Mouse (Mus musculus): ENCODE data around the gene Foxp1. TPM values are rescaled to one million over a fixed set of nuclear protein-coding genes. Genes with fewer than 3 reads are reported as not detected.

Foxp1 gene
- polyA plus RNA-seq, 1 experiment from 2014 or later = 57.8 TPM

DNA sequence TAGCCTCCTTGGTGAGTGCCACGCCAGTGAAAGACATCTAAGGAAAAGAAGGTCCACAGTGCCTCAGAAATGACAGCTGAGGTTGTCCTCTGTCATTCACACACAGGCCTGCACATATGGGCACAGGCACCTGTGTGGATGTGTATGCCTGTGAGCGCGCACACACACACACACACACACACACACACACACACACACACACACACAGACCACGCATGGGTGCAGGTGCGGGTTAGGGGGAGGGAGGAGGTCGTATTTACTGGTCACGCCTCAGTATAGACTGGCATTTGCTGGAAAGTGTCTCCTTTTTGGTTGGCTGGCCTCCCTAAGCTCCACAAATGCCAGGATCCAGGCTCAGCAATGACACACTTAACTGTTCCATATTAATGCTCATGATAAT is 305.4 kb downstream of the Foxp1 start:
- DNase-seq (ENCODE audit: extremely low spot score, low spot score) = no peak
- Histone ChIP-seq H3K4me3 (no peak overlapping the region), H3K9me3 (no peaks in the 10 kb centered on the region), H3K27ac (no peak overlapping the region; the same call in 1 of the 2 replicates), H3K36me3 (replicated peaks) (peaks cover 3% of the 10 kb centered on the region; the same call in 1 of the 2 replicates), H3K27me3 (ENCODE audit: poor library complexity, severe bottlenecking) (no peaks in the 10 kb centered on the region), H3K4me1 (peaks cover 21% of the 10 kb centered on the region)
- 80% methylated on average over 5 of the region's 7 CpGs for WGBS

DNA sequence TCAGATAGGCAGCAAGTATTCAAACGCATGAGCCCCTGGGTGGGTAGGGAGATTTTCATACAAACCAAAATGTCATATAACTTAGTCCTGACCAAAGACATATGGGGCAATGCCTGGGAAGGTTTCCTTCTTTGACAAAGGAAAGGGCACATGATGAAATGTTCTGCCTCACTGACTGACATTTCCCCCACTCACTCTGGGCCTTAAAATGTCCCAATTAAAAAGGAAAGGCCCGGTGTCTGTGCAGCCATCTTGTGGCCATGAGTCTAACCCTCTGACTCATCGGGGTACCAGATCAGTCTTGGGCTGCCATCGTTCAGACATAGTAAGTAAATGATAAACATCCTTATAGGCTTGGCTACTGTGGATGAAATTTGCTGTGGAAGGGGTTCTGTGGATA is 310.1 kb downstream of the Foxp1 start:
- Histone ChIP-seq H3K9me3 (no peaks in the 10 kb centered on the region), H3K4me3 (no peak overlapping the region), H3K36me3 (replicated peaks) (peaks cover 3% of the 10 kb centered on the region; the same call in 1 of the 2 replicates), H3K27ac (0 out of 2 replicates have a peak overlapping the region, but pooled peaks have one; percentile 15), H3K4me1 (peaks cover 37% of the 10 kb centered on the region), H3K27me3 (ENCODE audit: poor library complexity, severe bottlenecking) (no peaks in the 10 kb centered on the region)
- DNase-seq (ENCODE audit: extremely low spot score, low spot score) = no peak
- 92% methylated on average over 4 of the region's 4 CpGs for WGBS

DNA sequence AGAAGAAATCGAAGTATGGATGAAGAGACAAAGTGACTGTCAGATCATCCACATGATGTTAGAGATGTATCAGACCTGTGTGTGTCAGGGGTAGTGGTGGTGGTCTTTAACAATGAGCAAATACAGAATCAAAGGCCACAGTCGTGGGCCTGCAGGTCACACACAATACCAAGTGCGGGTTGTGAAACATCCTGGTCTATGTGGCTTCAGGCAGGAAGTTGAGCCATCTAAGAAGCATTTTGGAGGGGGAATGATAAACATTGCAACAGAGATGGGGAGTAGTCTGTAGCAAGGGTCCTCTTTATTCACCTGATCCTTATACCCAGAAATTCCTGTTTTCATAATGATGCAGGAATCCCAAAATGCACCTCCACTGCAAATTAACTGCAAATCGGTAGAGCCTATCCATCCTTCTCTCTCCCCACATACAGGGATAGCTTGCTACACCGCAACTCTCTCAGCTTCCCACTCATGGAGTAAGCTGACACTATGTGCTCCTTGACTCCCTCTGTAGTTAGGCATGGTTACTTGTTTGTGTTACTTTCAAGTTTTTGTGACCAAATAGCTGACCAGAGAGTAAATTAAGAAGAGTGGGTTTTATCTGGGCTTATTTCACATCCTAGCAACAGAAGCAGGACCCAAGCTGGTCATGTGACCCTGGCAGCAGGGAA is 310.7 kb downstream of the Foxp1 start:
- 87% methylated on average over 5 of the region's 5 CpGs for WGBS

DNA sequence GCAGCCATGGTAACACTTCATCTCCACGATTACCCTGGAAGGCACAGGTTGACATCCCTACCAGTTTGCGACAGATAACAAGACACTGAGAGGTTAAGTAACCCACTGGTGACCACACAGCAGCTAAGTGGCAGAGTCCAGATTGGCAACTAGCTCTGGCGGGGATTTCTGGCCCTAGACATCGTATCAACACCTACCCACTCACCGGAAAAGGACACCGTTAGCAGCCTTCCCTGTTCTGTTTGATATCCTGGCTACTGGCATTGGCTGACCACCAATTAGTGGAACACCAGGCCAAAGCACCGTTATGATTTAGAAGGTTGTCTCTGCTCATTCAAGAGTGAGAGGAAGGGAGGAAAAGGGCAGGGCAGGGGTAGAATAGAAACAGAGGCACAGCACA is 312.4 kb downstream of the Foxp1 start:
- Histone ChIP-seq H3K27ac (peak overlapping the region; percentile 2; the same call in 1 of the 2 replicates), H3K4me1 (peaks cover 49% of the 10 kb centered on the region), H3K4me3 (no peak overlapping the region), H3K36me3 (replicated peaks) (peaks cover 3% of the 10 kb centered on the region; the same call in 1 of the 2 replicates), H3K27me3 (ENCODE audit: poor library complexity, severe bottlenecking) (no peaks in the 10 kb centered on the region), H3K9me3 (no peaks in the 10 kb centered on the region)
- DNase-seq (ENCODE audit: extremely low spot score, low spot score) = no peak
- WGBS = 85% methylated on average over 7 of the region's 7 CpGs

More for the DNA sequence above, 310.7 kb downstream of the Foxp1 start:
- no peaks in the 10 kb centered on the region for H3K27me3 ChIP-seq (ENCODE audit: poor library complexity, severe bottlenecking)
- H3K4me1 ChIP-seq = peaks cover 37% of the 10 kb centered on the region
- H3K4me3 ChIP-seq = no peak overlapping the region
- H3K36me3 ChIP-seq (replicated peaks) = peaks cover 3% of the 10 kb centered on the region; the same call in 1 of the 2 replicates
- H3K9me3 ChIP-seq = no peaks in the 10 kb centered on the region
- 0 out of 2 replicates have a peak overlapping the region, but pooled peaks have one; percentile 15 for H3K27ac ChIP-seq
- DNase-seq (ENCODE audit: extremely low spot score, low spot score) = no peak

DNA sequence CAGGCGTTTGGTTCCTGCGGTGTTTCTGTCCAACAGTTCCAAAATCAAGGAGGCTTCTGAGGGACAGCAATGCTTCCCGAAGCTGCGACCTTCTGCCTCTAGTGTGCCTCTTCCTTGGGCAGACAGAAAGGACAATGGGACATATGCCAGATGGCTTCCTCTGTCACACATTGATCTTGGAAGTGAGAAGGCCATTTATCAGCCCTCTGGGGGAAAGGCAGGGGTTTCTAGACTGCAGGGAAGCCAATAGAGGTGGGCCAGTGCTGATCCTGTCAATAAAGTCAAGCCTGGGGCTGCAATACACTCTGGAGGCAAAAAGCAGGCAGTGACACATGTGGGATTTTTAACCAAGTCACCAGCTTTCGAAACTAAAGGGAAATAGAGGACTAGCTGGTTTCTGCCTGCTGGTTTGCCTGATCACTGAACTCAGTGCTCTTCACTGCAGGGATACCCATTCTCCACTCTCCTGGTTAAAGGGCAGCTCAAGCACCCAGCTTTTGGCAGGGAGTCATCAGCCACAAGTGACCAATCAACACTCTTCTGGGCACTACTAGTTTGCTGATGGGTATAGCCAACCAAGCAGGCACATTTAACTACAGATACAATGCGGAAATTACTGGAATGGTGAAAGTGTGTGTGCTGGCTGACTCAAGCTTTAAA is 315.2 kb downstream of the Foxp1 start:
- Histone ChIP-seq H3K27me3 (ENCODE audit: poor library complexity, severe bottlenecking) (no peaks in the 10 kb centered on the region), H3K36me3 (replicated peaks) (no peaks in the 10 kb centered on the region), H3K4me1 (peaks cover 75% of the 10 kb centered on the region), H3K9me3 (no peaks in the 10 kb centered on the region), H3K27ac (peak overlapping the region; percentile 60; the same call in 1 of the 2 replicates), H3K4me3 (no peak overlapping the region)
- WGBS = 61% methylated on average over 6 of the region's 6 CpGs
- DNase-seq (ENCODE audit: extremely low spot score, low spot score) = no peak

DNA sequence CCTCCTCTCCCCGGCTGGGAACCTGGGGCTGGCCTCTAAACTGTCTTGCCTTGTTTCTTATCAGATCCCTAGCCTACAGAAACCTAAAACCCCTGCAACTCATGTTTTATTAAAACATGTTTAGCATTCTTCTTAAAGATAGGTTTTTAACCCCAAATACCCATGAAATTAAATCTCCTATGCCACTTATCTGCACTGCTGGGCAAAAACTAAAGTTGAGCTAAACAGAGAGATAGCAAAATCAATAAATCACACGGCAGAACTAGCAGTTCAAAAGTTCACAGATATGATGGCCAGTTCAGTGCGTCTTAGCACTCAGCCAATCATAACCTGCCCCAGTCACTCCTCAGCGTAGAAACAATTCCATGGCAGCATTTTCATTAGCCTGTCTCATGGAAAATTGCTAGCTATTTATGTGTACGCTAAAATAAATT is 316.1 kb downstream of the Foxp1 start:
- Histone ChIP-seq H3K9me3 (no peaks in the 10 kb centered on the region), H3K4me1 (peaks cover 75% of the 10 kb centered on the region), H3K36me3 (replicated peaks) (no peaks in the 10 kb centered on the region), H3K4me3 (peak overlapping the region; percentile 44; the same call in 1 of the 2 replicates), H3K27me3 (ENCODE audit: poor library complexity, severe bottlenecking) (no peaks in the 10 kb centered on the region), H3K27ac (peak overlapping the region; percentile 84)
- 49% methylated on average over 5 of the region's 5 CpGs for WGBS
- no peak for DNase-seq (ENCODE audit: extremely low spot score, low spot score)

DNA sequence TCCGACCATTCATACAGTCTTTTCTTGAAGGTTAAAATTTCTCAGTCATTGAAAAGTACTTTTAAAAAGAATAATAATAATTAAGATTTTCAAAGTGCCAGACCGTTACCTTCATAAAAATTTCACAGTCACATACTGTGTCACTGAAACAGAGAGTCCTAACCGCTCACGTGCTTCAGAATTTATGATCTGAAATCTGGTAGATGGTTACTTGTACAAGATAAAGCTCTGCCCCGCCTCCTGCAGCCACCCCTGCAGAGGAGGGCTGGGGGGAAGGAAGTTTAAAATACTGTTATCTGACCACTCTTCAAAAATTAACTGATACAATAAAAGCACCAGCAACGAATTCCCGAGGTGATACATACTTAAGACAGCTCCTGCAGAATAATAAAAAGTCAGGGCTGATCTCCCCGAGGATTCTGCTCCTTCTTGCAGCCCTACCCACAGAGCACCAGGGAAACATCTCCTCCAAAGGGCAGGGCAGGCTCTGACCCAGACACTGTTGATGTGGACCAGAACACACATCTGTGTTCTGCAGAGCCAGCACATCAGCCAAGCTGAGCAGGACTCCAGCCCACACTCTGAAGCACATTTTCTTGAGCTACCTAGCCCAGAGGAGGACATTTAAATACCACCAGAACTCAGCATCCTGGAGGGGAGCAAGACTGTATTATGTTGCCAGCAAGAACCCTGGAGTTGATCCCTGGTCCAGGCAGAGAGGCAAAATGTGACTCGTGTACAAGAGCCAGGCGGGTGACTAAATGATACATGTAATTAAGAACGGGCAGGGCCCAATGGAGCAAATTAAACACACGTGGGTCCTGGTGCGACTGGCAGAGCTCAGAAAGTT is 316.7 kb downstream of the Foxp1 start:
- H3K27ac ChIP-seq = peak overlapping the region; percentile 84
- H3K4me1 ChIP-seq = peaks cover 82% of the 10 kb centered on the region
- H3K9me3 ChIP-seq = no peaks in the 10 kb centered on the region
- H3K36me3 ChIP-seq (replicated peaks) = no peaks in the 10 kb centered on the region
- H3K4me3 ChIP-seq = peak overlapping the region; percentile 44; the same call in 1 of the 2 replicates
- DNase-seq (ENCODE audit: extremely low spot score, low spot score) = no peak
- no peaks in the 10 kb centered on the region for H3K27me3 ChIP-seq (ENCODE audit: poor library complexity, severe bottlenecking)
- WGBS = 35% methylated on average over 13 of the region's 13 CpGs

DNA sequence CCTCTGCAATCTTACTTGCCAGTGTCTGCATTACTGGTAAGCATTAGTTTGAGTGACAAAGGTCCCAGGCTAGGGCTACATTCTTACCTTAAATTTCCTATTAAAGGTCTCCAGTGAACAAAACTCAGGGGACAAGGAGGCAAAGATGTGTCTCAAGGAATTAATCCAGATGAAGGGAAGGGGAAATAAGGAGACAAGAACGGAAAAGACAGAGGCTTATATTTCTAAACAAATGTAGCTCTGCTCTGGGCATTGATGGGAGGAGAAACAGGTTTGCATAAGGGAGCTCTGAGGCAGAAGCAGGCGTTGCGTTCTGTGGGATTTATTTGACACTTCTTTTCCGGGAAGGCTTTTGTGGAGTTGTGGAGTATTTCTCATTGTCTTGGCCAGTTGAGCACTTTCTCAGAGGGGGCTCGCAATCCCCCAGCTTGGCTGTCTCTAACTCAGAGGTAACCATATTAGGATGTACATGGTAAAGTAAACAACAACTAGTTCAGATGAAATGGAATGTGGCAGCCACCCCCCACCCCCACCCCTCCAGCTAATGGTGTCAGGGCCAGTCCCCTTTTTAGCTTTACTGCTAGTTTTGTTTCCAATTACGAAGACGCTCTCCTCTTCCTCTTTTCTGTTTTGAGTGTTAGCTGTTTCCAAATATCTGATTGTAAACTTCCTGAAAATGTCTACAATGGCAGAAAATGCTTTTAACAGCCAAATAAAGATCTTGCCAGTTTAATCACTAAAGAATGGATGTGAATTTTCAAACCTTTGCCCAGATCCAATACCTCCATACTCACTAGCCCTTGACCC is 317.5 kb downstream of the Foxp1 start:
- Histone ChIP-seq H3K36me3 (replicated peaks) (no peaks in the 10 kb centered on the region), H3K27ac (peak overlapping the region; percentile 84), H3K9me3 (no peaks in the 10 kb centered on the region), H3K27me3 (ENCODE audit: poor library complexity, severe bottlenecking) (no peaks in the 10 kb centered on the region), H3K4me1 (peaks cover 83% of the 10 kb centered on the region), H3K4me3 (peak overlapping the region; percentile 44)
- DNase-seq (ENCODE audit: extremely low spot score, low spot score) = no peak
- 3% methylated on average over 7 of the region's 7 CpGs for WGBS

DNA sequence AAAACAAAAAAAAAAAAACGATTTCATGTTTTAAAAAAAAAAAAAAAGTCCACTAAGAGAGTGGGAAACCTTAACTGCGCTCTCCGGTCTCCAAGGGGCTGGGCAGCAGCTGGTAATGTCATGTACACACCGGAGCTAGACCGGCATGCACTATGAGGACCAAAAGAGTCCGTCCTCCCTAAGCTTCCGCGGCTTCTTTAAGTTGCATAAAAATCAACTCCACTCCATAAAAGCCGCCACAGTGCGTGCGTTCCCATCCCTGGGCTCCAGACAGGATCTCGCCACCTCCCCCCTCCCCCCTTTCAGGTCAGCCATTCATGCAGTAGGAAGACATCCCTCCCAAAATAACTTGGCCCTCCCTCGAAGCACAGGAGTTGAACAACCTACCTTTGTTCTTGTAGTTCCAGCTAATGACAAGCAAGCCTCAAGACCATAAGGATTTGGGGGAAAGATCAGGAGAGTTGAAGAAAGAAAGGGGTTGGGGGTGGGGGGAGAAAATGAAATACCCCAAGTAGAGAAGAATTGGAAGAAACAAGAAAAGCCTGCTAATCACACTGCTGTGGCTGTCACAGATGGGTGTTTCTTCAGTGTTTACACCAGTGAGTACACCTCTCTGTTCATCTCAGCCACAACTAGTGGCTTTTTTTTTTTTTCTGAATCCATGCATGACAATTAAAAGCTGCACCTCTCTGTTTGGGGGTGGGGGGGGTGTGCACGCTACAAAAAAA is 318.3 kb downstream of the Foxp1 start:
- Histone ChIP-seq H3K36me3 (replicated peaks) (no peaks in the 10 kb centered on the region), H3K27ac (peak overlapping the region; percentile 84), H3K9me3 (no peaks in the 10 kb centered on the region), H3K4me3 (peak overlapping the region; percentile 44), H3K4me1 (peaks cover 91% of the 10 kb centered on the region), H3K27me3 (ENCODE audit: poor library complexity, severe bottlenecking) (no peaks in the 10 kb centered on the region)
- 1% methylated on average over 14 of the region's 14 CpGs for WGBS
- peak; percentile 47 for DNase-seq (ENCODE audit: extremely low spot score, low spot score)

DNA sequence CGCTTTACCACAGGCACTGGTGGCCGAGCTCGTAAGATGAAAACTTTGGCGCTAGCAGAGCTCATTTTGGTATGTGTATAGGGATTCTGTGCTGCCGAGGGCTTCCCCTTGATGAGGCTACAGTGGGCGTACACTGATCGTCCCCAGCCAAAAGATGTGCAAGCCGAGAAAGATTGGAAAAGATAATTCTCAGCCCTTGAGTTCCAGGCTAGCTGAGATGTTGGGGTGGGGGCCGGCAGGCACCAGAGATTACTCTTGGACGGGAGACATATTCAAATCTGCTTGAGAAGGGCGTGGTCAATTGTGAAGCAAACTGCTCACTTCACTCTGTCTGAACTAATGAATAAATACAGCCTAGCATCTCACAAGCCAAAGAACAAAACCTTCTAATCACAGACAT is 319.3 kb downstream of the Foxp1 start:
- H3K27ac ChIP-seq = peak overlapping the region; percentile 84
- DNase-seq (ENCODE audit: extremely low spot score, low spot score) = no peak
- peak overlapping the region; percentile 44 for H3K4me3 ChIP-seq
- H3K27me3 ChIP-seq (ENCODE audit: poor library complexity, severe bottlenecking) = no peaks in the 10 kb centered on the region
- WGBS = 15% methylated on average over 11 of the region's 11 CpGs
- no peaks in the 10 kb centered on the region for H3K9me3 ChIP-seq
- peaks cover 91% of the 10 kb centered on the region for H3K4me1 ChIP-seq
- H3K36me3 ChIP-seq (replicated peaks) = no peaks in the 10 kb centered on the region

DNA sequence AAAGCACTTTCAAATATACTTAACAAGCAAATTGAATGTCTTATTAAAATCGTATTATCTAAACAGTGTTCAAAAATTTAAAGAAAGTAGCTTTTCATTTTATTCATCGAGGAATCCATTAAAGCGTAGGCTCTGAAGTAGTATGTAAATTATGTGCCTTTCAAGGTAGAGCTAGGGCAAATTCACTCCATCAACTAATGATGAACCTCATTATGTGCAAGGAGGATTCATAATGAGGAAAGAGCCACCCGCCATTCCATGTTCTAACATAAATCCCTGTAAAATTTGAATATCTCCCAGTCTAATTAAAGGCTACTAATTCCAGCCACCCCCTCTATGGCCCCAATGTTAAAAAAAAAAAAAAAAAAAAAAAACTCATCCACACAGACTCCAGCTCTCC is 319.7 kb downstream of the Foxp1 start:
- Histone ChIP-seq H3K4me3 (peak overlapping the region; percentile 44; the same call in 1 of the 2 replicates), H3K4me1 (peaks cover 88% of the 10 kb centered on the region), H3K36me3 (replicated peaks) (no peaks in the 10 kb centered on the region), H3K9me3 (no peaks in the 10 kb centered on the region), H3K27ac (peak overlapping the region; percentile 84), H3K27me3 (ENCODE audit: poor library complexity, severe bottlenecking) (no peaks in the 10 kb centered on the region)
- DNase-seq (ENCODE audit: extremely low spot score, low spot score) = no peak
- WGBS = 53% methylated on average over 4 of the region's 4 CpGs

All from forebrain, embryonic 10.5 days (tissue).